Mouse (Mus musculus): ENCODE results near the gene Gpr1.

Gpr1 gene

DNA sequence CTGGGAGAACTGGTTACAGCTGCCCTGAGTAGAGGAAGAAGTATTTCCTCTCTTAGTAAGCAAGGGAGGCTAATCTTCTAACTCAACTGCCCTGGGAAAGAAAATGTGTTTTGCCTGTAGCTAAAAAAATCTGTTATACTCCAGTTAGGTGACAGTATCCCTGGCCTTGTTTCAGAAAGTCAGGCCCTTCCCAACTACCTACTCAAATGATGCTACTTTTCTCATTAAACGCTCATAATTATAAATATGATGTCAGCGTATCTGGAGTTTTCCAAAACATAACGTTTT, at the start of gene Gpr1:
Gene Gpr1, minus strand, starts transcription at position 273 of the 288 bp plus-strand sequence.
- DNase-seq (ENCODE audit: low read depth, low spot score) = no peak

GRCm38 (mm10) chr1:63263671-63264070, 49.3 kb upstream of the Gpr1 start:
- DNase-seq (ENCODE audit: low read depth, low spot score) = no peak

DNA sequence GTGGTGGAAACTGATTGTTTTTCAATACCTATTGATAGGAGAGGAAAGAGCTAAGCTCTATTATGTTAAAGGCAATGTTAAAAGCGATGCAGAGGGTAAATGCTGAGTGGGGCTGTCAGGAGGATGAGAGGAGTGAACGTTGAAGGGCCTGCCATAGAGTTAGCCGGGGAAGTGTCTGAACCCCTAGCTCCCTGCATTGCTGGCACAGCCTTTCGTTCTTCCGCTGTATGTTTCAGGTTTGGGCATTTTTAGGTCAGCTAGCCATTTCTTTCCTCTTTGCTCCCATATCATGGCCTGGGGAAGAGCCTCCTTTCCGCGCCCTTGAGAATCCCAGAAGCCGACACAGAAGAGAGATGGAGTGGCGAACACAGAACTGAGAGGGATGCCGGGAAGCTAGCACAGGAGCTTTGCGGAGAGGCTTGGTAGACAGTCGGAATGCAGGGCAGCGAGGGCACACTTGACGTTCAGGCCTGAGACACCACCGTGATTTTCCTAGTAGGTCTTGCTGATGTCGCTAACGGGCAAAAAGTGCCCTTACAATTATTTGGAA, 46.8 kb upstream of the Gpr1 start:
- no peak for DNase-seq (ENCODE audit: low read depth, low spot score)

- DNase-seq (ENCODE audit: low read depth, low spot score) = no peak
Measured at GRCm38 (mm10) chr1:63260742-63261033, 46.3 kb upstream of the Gpr1 start.

GRCm38 (mm10) chr1:63259916-63260741, 45.8 kb upstream of the Gpr1 start:
- DNase-seq (ENCODE audit: low read depth, low spot score) = no peak

DNA sequence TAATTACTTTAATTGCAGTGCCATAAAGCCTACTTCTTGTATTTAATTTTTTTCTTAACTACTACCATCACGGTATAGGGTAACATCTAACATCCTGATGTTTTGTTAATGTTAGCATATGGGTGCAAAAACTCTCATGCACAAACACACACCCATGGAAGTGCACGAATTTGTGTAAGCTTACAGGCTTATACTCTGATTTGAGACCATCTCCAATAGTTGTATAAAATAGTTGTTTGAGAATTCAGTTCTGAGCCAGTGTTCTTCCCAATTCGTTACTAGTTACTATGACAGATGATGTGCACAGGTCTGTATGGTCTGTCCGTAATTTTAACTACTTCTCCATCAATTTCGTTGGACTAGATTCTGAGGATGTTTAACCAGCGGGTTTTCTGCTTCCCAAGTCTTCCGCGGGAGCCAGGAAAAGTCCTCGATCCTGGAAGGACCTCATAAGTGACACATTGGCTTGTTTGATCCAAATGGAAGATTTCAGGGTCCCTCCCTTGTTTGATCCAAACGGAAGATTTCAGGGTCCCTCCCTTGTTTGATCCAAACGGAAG, 45.0 kb upstream of the Gpr1 start:
- no peak for DNase-seq (ENCODE audit: low read depth, low spot score)

DNA sequence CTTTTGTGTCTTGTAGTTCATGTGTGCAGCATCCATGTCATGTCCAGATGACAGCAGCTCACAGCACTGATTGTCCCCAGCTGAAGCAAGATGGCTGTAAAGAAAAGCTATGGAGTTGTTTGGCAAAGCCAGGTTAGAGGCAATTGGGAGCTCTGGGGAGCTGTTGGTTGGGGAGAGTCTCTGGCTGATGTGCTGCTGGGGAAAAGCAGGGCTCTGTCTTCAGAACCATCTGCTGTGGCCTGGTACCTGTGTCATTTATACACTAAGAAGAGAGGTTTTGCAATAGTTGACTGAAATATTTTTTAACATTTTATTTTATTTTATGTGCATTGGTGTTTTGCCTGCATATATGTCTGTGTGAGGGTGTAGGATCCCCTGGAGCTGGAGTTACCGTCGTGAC, 44.2 kb upstream of the Gpr1 start:
- DNase-seq (ENCODE audit: low read depth, low spot score) = no peak

- no peak for DNase-seq (ENCODE audit: low read depth, low spot score)
Measured at GRCm38 (mm10) chr1:63256083-63256482, 41.7 kb upstream of the Gpr1 start.

GRCm38 (mm10) chr1:63255101-63255500, 40.8 kb upstream of the Gpr1 start:
- no peak for DNase-seq (ENCODE audit: low read depth, low spot score)

- no peak for DNase-seq (ENCODE audit: low read depth, low spot score)
Measured at GRCm38 (mm10) chr1:63253291-63253690, 38.9 kb upstream of the Gpr1 start.

DNA sequence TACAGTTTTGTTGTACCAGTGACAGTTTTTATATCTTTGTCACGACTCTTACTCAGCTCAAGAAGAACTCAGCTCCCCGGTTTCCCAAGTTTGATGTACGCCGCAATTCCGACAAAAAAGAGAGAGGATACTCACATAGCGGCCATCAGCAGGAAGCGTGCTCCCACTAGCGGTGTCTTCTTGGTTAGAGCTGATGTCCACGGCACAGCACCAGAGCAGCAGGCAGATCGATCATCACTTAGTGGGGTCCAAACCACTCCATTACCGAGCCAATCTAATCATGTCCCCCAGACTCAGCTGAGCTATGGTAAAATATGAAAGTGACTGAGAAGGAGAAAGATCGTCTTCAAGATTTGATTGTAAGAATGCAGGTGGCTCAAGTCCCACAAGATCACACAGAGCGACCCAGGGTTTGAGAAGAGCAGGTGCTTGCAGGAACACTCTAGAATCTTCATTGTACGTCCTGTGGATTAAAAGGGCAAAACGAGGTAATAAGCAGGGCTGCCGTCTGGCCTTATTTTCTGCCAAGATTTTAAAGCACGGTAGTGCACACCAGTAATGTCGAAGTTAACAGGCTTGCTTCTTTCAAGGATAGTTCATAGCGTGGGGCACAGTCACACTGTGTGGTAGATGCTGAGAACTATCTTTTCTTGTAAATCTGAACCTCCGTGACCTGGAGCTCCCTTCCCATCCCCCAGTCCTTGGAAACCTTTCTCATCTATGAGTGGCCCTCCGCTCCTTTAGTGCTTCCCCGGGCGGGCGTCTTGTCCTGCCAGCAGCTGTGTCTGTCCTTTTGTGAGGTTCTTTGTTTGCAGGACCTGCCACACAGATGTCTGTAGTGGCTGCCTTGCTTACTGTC, 38.2 kb upstream of the Gpr1 start:
- no peak for DNase-seq (ENCODE audit: low read depth, low spot score)

DNA sequence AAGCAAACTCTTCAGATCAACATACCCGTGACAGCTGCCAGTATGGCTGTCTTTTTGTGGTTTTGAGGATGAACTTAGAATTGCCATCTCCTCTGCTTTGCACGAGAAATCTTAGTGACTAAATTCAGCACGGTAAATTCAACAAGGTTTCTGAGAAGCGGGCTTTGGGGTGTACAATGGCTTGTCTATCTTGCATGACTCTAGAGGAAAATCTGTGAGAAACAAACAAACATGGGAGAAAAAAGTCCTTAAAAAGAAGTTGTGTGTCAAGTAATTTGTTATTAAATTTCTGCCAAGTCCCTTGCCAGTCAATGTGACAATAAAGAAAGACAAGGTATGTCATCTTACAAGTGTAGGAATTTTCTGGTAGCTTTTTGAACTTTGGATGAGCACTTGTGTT, 34.9 kb upstream of the Gpr1 start:
- no peak for DNase-seq (ENCODE audit: low read depth, low spot score)

- no peak for DNase-seq (ENCODE audit: low read depth, low spot score)
Measured at GRCm38 (mm10) chr1:63248360-63248851, 34.1 kb upstream of the Gpr1 start.

DNA sequence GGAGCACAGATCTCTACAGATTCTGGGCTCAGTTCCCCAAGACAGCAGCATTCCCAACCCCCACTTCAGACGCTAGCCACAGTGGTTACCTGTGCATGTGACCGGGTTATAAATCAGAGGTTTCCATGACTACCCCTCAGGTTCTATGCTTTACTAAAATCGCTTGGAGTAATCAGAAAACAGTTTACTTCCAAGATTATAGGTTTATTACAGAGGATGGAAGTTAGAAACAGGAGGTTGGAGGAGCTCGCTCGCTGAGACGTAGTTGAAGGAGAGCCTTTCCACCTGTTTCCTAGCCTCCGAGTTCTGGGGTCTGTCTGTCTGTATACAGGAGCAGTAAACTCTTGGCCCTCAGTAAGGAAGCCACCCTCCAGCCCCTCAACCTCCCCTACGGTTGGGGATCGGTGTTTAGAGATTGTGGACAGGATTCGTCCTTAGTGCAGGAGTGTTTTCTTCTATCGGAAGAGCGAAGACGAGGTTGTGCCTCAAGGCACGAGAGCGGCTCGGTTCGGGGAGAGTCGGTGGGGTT, 33.6 kb upstream of the Gpr1 start:
- DNase-seq (ENCODE audit: low read depth, low spot score) = no peak

- peak; percentile 86 for DNase-seq (ENCODE audit: low read depth, low spot score)
Measured at GRCm38 (mm10) chr1:63246862-63247521, 32.6 kb upstream of the Gpr1 start.

- no peak for DNase-seq (ENCODE audit: low read depth, low spot score)
Measured at GRCm38 (mm10) chr1:63243854-63244253, 29.5 kb upstream of the Gpr1 start.

GRCm38 (mm10) chr1:63239751-63240150, 25.4 kb upstream of the Gpr1 start:
- no peak for DNase-seq (ENCODE audit: low read depth, low spot score)

- no peak for DNase-seq (ENCODE audit: low read depth, low spot score)
Measured at GRCm38 (mm10) chr1:63239305-63239704, 25.0 kb upstream of the Gpr1 start.

DNA sequence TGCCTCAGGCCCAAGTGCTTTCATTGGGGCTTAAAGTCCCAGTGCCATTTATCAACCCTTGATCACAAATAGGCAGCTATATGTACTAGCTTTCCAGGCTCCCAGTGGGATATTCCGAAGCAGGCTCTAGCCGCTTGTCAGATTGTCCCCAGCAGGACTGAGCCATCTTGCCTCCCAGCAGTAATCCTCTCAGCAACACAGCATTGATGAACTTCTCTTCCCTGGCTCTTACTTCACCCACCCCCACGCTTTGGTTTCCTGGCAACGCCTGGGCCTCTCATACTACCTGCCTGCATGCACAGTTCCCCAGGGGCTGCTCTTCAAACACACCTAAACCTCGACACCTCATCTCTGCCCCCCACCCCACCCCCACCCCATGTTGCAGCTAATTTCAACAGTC, 23.0 kb upstream of the Gpr1 start:
- no peak for DNase-seq (ENCODE audit: low read depth, low spot score)

GRCm38 (mm10) chr1:63227241-63227640, 12.9 kb upstream of the Gpr1 start:
- DNase-seq (ENCODE audit: low read depth, low spot score) = no peak

DNA sequence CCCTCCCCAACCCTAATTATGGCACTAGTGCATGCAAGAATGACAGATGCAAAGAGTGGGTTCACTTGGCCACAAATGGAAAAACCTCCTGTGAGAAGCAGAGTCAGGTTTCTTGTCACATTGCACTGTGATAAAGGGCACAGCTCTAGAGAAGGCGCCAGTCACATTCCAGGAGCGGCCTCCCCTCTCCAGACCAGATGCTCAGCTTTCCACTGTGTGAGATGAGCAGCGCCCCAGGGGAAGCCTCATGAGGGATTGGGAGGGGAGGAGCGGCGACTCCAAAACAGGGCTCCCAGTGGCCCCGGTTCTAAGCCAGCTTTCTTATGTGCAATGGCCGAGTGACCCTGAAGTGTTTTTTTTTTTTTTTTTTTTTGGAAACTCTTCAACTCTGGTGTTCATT, 11.5 kb upstream of the Gpr1 start:
- DNase-seq (ENCODE audit: low read depth, low spot score) = peak; percentile 52

- no peak for DNase-seq (ENCODE audit: low read depth, low spot score)
Measured at GRCm38 (mm10) chr1:63225009-63225408, 10.7 kb upstream of the Gpr1 start.

Data from forelimb bud, embryonic 11.5 days (tissue).